Mouse (Mus musculus): ENCODE measurements around the gene Gabrg2. TPM values are rescaled to one million over a fixed set of nuclear protein-coding genes. Genes with fewer than 3 reads are reported as not detected.

Gene Gabrg2
- 0.06 TPM in 1 of 2 replicates, not detected in the other for polyA plus RNA-seq (2012; rRNA removed)

GRCm38 (mm10) chr11:42000190-42001098 is at the start of gene Gabrg2:
Gene Gabrg2, minus strand, starts transcription at chr11:42000857.
- DNase-seq (ENCODE audit: low spot score) = no peak

GRCm38 (mm10) chr11:42048201-42048600 is 47.5 kb upstream of the Gabrg2 start:
- no peak for DNase-seq (ENCODE audit: low spot score)

GRCm38 (mm10) chr11:41999468-41999881 is 1.2 kb downstream of the Gabrg2 start:
- DNase-seq (ENCODE audit: low spot score) = no peak

GRCm38 (mm10) chr11:41980152-41980551 is 20.5 kb downstream of the Gabrg2 start:
- DNase-seq (ENCODE audit: low spot score) = no peak

GRCm38 (mm10) chr11:41968595-41968994 is 32.1 kb downstream of the Gabrg2 start:
- no peak for DNase-seq (ENCODE audit: low spot score)

- DNase-seq (ENCODE audit: low spot score) = no peak
Observed at GRCm38 (mm10) chr11:41962706-41963105, 38.0 kb downstream of the Gabrg2 start.

GRCm38 (mm10) chr11:41953550-41953949 is 47.1 kb downstream of the Gabrg2 start:
- DNase-seq (ENCODE audit: low spot score) = no peak

- DNase-seq (ENCODE audit: low spot score) = no peak
Observed at GRCm38 (mm10) chr11:41951898-41952297, 48.8 kb downstream of the Gabrg2 start.

GRCm38 (mm10) chr11:41945471-41945870 is 55.2 kb downstream of the Gabrg2 start:
- DNase-seq (ENCODE audit: low spot score) = no peak

GRCm38 (mm10) chr11:41937979-41938378 is 62.7 kb downstream of the Gabrg2 start:
- no peak for DNase-seq (ENCODE audit: low spot score)

- no peak for DNase-seq (ENCODE audit: low spot score)
Observed at GRCm38 (mm10) chr11:41918864-41919263, 81.8 kb downstream of the Gabrg2 start.

GRCm38 (mm10) chr11:41914066-41914465 is 86.6 kb downstream of the Gabrg2 start:
- no peak for DNase-seq (ENCODE audit: low spot score)

- DNase-seq (ENCODE audit: low spot score) = no peak
Observed at GRCm38 (mm10) chr11:41903661-41904060, 97.0 kb downstream of the Gabrg2 start.

Other genes starting within 250 kb of the Gabrg2 start
- 0.55 and 1.1 TPM in 2 replicates for gene Gabra1, start 182.1 kb upstream of the Gabrg2 start, polyA plus RNA-seq (2012; rRNA removed)